Mouse (Mus musculus) embryonic facial prominence, embryonic 15.5 days (tissue): ENCODE results near the gene Fam89b. TPM values are rescaled to one million over a fixed set of nuclear protein-coding genes. Genes with fewer than 3 reads are reported as not detected.
A peak's percentile ranks its signal among the peaks of the same experiment; 100 is the strongest.

Experiments used
- ATAC-seq: fragments of 200-750 bp; cut with Nextera tagmentation; 2 replicates; pipeline ENCODE4 v1.8.0; 2017; ENCODE audit warnings: low read depth, moderate TSS enrichment; ENCODE audit not compliant: insufficient number of reproducible peaks, low FRiP score, low TSS enrichment
- H3K27ac ChIP-seq: fragments of 300-500 bp; sonication (generic); replicated peaks from 2 replicates; pipeline ENCODE4 v1.5.1; 2015; ENCODE audit warnings: mild to moderate bottlenecking, inconsistent platforms
- H3K27me3 ChIP-seq: fragments of 300-500 bp; sonication (generic); 2 replicates; pipeline ENCODE4 v1.6.1; 2015; ENCODE audit warnings: inconsistent platforms
- H3K36me3 ChIP-seq: fragments of 300-500 bp; sonication (generic); 2 replicates; pipeline ENCODE4 v1.6.1; 2015; ENCODE audit warnings: mild to moderate bottlenecking, inconsistent platforms
- H3K4me1 ChIP-seq: fragments of 300-500 bp; sonication (generic); 2 replicates; pipeline ENCODE4 v1.6.1; 2015; ENCODE audit warnings: inconsistent platforms
- H3K4me2 ChIP-seq: fragments of 300-500 bp; sonication (generic); replicated peaks from 2 replicates; pipeline ENCODE4 v1.6.1; 2015; ENCODE audit warnings: mild to moderate bottlenecking, inconsistent platforms
- H3K4me3 ChIP-seq: fragments of 300-500 bp; sonication (generic); replicated peaks from 2 replicates; pipeline ENCODE4 v1.5.1; 2015; ENCODE audit warnings: mild to moderate bottlenecking, inconsistent platforms
- H3K9ac ChIP-seq: fragments of 300-500 bp; sonication (generic); 2 replicates; pipeline ENCODE4 v1.6.1; 2015; ENCODE audit warnings: inconsistent platforms
- H3K9me3 ChIP-seq: fragments of 300-500 bp; sonication (generic); replicated peaks from 2 replicates; pipeline ENCODE4 v1.6.1; 2016; ENCODE audit warnings: inconsistent platforms
- WGBS: fragments of 180-500 bp; shearing (Covaris S2); methylation state at CpG from one replicate; pipeline ENCODE4 v1.1.7; 2015; 5-methylcytosine and 5-hydroxymethylcytosine counted together
- polyA plus RNA-seq: library from polyadenylated mRNA; unstranded; fragments of >200 nt; fragmentation: Nextera tagmentation; extraction: Ambion mirVana; gene quantifications from 2 replicates; pipeline ENCODE4 v1.2.1, GENCODE M21; 2015

Gene Fam89b
- polyA plus RNA-seq, 1 experiment from 2014 or later, result 110 TPM

DNA sequence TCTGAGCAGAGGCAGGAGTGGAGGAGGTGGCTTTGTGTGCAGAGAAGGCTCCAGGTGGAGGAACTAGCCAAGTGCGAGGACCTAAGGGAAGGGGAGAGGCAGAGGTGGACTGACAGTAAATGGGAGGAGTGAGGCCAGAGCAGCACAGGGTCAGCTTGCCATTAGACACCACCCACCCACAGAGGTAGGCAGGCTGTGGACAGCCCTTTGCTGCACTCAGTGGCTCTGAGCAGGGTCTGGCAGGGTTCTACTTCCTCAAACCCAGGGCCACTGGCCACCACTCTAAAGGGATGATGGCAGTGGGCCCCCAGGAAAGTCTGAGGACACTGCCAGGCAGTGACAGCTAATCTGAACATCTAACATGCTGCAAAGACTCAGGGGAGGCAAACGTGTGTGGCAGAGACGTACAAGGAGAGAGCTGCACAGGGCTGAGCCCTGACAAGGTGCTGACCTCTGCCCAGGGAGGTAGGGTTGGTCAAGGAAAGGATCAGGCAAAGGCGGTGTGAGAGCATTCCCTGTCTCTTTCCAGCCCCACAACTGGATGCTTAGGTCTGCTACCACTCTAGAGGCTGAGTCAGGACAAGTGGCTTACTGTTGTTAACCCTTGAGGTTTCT is 5.4 kb downstream of the Fam89b start:
- WGBS, result 64% methylated on average over 4 of the region's 4 CpGs
- ATAC-seq, result no peak

DNA sequence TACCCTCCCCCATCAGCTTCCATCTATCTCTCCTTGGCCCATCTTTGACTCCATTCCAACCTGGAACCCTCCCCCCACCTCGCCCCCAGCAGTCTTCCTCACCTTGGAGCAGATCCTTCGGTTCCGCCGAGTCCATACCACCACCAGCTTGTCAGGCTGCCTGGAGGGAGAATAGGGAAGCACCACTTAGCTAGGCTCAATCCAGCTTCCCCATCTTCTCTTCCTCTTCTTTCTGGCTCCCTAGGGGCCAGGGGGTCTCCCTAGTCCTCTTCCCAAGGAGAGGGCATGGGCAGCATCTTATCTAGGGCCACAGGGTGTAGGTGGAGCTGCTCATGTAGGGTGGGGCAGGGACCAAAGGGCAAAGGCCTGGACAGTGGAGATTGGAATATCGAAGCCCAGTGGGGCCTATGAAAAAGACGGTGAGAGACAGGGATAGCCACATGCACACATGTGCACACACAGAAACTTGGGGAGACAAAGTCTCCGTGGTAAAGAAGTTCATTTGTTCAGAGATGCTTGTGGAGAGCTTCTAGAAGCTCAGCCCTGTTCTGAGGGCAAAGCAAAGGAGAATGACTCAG is 6.5 kb downstream of the Fam89b start:
- Histone ChIP-seq H3K4me1 (peaks cover 42% of the 10 kb centered on the region), H3K36me3 (peaks cover 56% of the 10 kb centered on the region)
- WGBS, result 84% methylated on average over 7 of the region's 7 CpGs

More for the DNA sequence above, 5.4 kb downstream of the Fam89b start:
- peak overlapping the region; percentile 72; the same call in 1 of the 2 replicates for H3K4me3 ChIP-seq
- no peaks in the 10 kb centered on the region for H3K27me3 ChIP-seq
- peak overlapping the region; percentile 96 for H3K4me2 ChIP-seq
- H3K9ac ChIP-seq, result no peak overlapping the region
- no peak overlapping the region for H3K27ac ChIP-seq
- no peaks in the 10 kb centered on the region for H3K9me3 ChIP-seq
- peaks cover 50% of the 10 kb centered on the region for H3K4me1 ChIP-seq
- peaks cover 47% of the 10 kb centered on the region for H3K36me3 ChIP-seq

DNA sequence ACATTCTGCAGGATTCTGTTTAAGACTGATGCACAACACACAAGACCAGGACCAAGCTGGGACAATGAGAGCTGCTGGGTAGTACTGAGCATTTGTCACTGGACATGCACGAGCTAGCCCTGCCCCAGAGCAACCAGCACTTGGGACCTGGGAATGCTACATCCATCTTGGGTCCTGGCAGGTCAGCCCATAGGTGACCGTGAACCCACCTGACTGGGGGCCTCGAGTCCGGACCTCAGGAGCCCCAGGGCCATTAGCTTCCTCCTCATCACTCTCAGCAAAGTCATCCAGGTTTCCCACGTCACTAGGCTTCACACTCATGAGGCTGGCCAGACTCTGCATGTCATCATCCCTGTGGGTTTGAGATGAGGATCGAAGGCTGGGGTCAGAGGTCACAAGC is 8.2 kb downstream of the Fam89b start:
- Histone ChIP-seq H3K4me1 (peaks cover 27% of the 10 kb centered on the region), H3K36me3 (peaks cover 64% of the 10 kb centered on the region), H3K27me3 (no peaks in the 10 kb centered on the region), H3K9ac (no peak overlapping the region), H3K4me3 (no peak overlapping the region), H3K9me3 (no peaks in the 10 kb centered on the region), H3K27ac (no peak overlapping the region), H3K4me2 (no peak overlapping the region)
- 86% methylated on average over 6 of the region's 6 CpGs for WGBS
- no peak for ATAC-seq

More for the DNA sequence above, 6.5 kb downstream of the Fam89b start:
- Histone ChIP-seq H3K9ac (no peak overlapping the region), H3K9me3 (no peaks in the 10 kb centered on the region), H3K27ac (no peak overlapping the region), H3K4me3 (no peak overlapping the region), H3K4me2 (no peak overlapping the region), H3K27me3 (no peaks in the 10 kb centered on the region)
- ATAC-seq, result no peak

DNA sequence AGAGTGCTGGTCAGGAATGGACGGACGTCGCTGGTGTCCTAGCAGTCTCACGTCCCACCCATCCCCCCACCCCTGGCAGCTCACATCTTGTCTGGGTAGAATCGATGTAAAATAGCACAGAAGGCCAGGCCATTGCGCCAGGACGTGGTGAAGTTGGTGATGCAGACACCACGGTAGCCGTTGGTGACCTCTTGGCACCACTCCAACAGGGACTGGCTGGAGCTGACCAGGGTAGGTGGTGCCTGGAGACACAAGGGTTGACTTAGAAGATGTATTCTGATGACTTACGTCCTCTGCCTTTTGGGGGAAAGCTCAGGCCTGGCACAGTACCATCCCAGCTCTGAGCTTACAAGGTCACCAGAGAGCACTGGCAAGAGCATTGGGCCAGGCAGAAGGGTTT is 12.5 kb downstream of the Fam89b start:
- Histone ChIP-seq H3K9me3 (no peaks in the 10 kb centered on the region), H3K27ac (no peak overlapping the region), H3K4me2 (no peak overlapping the region), H3K36me3 (peaks cover 58% of the 10 kb centered on the region), H3K4me1 (peaks cover 22% of the 10 kb centered on the region), H3K4me3 (no peak overlapping the region), H3K9ac (no peak overlapping the region), H3K27me3 (no peaks in the 10 kb centered on the region)
- ATAC-seq, result no peak
- WGBS, result 61% methylated on average over 10 of the region's 10 CpGs

DNA sequence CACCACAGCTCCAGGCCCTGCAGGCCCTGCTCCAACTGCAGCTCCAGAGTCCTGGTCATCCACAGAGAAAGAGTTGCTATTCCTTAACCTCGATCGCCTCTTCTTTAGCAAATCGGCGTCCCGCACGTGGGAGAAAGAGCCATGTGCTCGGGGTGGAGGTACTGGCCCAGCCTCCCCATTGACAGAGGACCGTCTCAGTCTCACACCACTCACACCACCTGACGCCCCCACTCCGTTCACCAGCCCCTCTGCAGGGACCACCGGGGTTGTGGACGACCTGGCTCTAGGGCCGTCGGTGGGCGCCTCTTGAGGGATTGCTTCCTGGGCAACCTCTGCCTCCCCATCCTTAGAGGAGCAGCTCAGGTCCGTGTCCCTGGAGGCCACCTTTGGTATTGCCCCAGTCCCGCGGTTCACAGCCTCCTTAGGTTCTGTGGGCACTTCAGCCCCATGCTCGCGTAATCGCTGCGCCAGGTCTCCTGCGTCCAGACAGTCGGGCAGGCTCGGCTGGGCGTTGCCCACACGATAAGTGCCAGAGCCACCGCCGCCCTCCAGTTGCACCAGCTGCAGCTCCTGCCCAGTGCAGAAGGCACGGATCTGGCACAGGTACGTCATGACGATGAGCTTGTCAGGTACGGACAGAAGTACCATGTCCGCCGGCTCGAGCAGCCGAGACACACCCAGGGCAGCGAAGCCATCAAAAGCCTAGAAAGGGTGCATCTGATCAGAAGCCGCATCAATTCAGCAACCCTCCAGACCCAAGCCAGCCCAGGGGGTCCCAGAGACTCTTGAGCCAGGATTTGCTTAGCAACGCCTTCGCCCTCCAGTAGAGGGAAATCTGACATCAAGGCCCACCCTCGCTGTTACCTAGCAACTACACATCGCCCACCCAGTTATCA is 13.4 kb downstream of the Fam89b start:
- H3K27me3 ChIP-seq, result no peaks in the 10 kb centered on the region
- no peak overlapping the region for H3K4me2 ChIP-seq
- H3K9me3 ChIP-seq, result no peaks in the 10 kb centered on the region
- H3K36me3 ChIP-seq, result peaks cover 56% of the 10 kb centered on the region
- 0 out of 2 replicates have a peak overlapping the region, but pooled peaks have one; percentile 18 for H3K9ac ChIP-seq
- H3K27ac ChIP-seq, result no peak overlapping the region
- ATAC-seq, result no peak
- H3K4me3 ChIP-seq, result no peak overlapping the region
- peaks cover 22% of the 10 kb centered on the region for H3K4me1 ChIP-seq
- WGBS, result 35% methylated on average over 43 of the region's 43 CpGs

DNA sequence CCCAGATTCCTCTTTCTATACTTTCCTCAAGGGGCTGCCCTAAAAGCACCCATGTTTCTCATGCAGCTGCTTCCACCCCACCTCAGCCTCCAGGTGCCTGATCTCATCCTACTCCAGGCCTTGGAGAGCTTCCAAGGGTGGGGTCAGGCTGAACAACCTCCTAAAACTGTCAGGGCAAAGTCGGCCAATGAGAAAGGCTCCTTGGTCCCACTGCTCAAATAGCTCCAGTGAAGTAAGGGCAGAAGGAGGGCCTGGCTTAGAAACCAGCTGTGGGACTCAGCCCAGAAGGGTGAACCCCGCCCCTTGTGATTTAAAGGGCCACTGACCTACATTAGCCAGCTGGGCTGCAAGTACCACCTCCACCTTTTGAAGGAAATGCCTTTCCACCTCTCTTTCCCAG is 15.7 kb downstream of the Fam89b start:
- H3K4me2 ChIP-seq, result no peak overlapping the region; the same call in 1 of the 2 replicates
- peaks cover 22% of the 10 kb centered on the region for H3K4me1 ChIP-seq
- no peaks in the 10 kb centered on the region for H3K9me3 ChIP-seq
- ATAC-seq, result peak; percentile 64; the same call in 1 of the 2 replicates
- no peak overlapping the region for H3K9ac ChIP-seq
- peaks cover 53% of the 10 kb centered on the region for H3K36me3 ChIP-seq
- WGBS, result 18% methylated on average over 2 of the region's 2 CpGs
- peak overlapping the region; percentile 63 for H3K27ac ChIP-seq
- no peak overlapping the region; the same call in 1 of the 2 replicates for H3K4me3 ChIP-seq
- H3K27me3 ChIP-seq, result no peaks in the 10 kb centered on the region

DNA sequence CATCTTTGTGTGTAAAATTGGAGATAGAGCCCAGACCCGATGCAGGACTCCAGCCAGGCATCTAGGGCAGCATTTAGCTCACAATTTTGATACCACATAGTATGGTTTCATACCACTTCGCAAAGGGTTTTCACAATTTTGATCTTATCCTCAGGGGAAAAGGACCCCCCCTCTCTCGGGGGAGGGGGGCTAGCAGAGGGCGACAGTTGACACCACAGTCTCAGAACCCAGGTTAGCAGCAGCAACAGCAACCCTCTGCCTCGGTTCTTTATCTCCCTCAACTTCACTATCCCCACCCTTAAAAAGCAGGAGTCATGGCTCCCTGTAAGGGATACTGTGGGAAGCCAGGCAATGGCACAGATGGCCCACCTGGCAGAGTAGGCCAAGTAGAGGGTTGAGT is 16.2 kb downstream of the Fam89b start:
- Histone ChIP-seq H3K4me3 (no peak overlapping the region), H3K36me3 (peaks cover 53% of the 10 kb centered on the region), H3K9me3 (no peaks in the 10 kb centered on the region), H3K4me1 (peaks cover 22% of the 10 kb centered on the region), H3K9ac (no peak overlapping the region), H3K27ac (peak overlapping the region; percentile 63), H3K27me3 (no peaks in the 10 kb centered on the region), H3K4me2 (no peak overlapping the region; the same call in 1 of the 2 replicates)
- 65% methylated on average over 5 of the region's 5 CpGs for WGBS
- ATAC-seq, result 0 out of 2 replicates have a peak, but pooled peaks have one; percentile 17

DNA sequence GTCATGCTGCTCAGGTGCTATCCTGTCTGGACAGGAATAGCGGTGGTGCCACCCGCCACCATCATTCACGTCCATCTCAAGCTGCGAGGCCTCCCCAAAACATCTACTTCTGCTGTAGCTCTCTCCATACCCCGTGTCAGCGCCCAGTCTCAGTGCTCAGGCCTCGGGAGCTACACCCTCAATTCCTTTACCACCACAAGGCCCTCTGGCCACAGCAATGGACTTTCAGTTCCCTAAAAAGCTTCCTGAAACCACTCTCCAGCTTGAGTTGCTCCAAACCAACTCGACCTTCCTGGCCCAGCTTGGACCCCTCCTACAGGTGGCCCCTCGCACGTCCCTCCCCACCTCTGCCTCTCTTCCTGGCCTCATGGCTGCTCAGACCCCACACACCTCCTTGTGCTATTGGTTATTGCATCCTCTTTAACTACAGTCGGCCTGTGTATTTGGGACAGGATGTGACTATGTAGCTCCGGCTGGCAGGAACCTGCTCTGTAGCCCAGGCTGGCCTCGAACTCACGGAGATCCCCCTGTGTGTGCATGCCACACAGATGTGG is 17.5 kb downstream of the Fam89b start:
- no peak overlapping the region for H3K4me2 ChIP-seq
- 86% methylated on average over 14 of the region's 14 CpGs for WGBS
- H3K4me3 ChIP-seq, result no peak overlapping the region
- H3K9me3 ChIP-seq, result no peaks in the 10 kb centered on the region
- no peak for ATAC-seq
- no peaks in the 10 kb centered on the region for H3K27me3 ChIP-seq
- peaks cover 22% of the 10 kb centered on the region for H3K4me1 ChIP-seq
- H3K27ac ChIP-seq, result no peak overlapping the region
- no peak overlapping the region for H3K9ac ChIP-seq
- H3K36me3 ChIP-seq, result peaks cover 56% of the 10 kb centered on the region

DNA sequence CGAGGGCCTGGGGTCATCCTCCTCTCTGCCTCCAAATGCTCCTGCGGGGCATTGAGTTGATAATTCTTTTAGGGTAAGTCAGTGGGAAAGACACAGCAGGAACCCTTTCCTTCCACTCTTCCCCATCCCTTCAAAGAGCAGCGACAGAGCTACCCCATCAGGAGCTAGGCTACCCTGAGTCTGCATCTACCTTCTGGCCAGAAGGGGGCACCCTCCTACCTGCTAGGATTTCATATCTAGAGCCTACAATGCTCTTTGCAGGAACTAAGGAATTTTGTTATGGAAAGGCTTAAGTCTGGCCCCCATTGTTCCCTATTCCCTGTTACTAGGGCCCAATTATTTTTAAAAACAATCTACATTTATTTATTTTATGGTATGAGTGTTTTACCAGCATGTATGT is 18.2 kb downstream of the Fam89b start:
- Histone ChIP-seq H3K4me2 (no peak overlapping the region), H3K4me3 (no peak overlapping the region), H3K36me3 (peaks cover 58% of the 10 kb centered on the region), H3K4me1 (peaks cover 21% of the 10 kb centered on the region), H3K9me3 (no peaks in the 10 kb centered on the region), H3K27me3 (no peaks in the 10 kb centered on the region), H3K9ac (no peak overlapping the region), H3K27ac (no peak overlapping the region)
- 19% methylated on average over 3 of the region's 3 CpGs for WGBS
- ATAC-seq, result no peak

DNA sequence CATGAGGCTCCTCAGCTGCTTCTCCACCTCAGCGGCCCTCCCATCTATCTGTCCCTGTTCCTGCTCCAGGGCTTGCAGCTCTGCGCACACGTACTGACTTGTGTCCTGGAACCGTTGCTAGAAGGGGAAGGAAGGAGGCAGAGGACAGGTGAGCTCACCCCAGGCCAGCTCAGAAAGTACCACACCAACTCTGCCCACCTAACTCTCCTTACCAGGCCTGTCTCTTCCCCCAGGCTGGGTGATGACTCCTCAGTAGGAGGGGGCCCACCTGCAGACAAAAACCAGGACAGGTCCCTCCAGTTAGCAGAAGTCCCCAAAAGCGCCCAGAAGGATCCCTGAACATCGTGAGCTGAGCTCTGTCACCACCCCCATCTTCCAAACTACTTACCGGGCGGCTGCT is 18.9 kb downstream of the Fam89b start:
- Histone ChIP-seq H3K27ac (no peak overlapping the region), H3K4me3 (no peak overlapping the region), H3K9me3 (no peaks in the 10 kb centered on the region), H3K4me1 (peaks cover 24% of the 10 kb centered on the region), H3K36me3 (peaks cover 61% of the 10 kb centered on the region), H3K9ac (no peak overlapping the region), H3K27me3 (no peaks in the 10 kb centered on the region), H3K4me2 (no peak overlapping the region)
- ATAC-seq, result no peak
- WGBS, result 77% methylated on average over 8 of the region's 8 CpGs

DNA sequence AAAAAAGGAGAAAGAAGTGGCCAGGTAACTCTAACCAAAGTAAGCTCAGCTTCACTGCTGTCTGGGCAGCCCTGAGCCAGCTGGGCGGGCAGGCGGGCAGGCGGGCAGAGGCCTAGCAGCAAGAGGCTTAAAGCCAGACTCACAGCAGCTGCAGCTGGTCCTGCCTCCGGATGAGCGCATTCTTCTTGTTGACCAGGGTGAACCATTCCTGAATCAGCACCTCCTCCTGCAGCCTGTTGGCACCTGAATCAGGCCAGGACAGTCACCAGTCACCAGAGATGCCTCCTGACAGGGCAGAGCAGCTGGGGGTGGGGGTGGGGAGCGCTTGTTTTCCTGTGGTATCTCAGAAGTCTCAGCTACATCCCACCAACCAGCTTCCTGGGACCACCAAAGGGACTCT is 19.4 kb downstream of the Fam89b start:
- H3K36me3 ChIP-seq, result peaks cover 61% of the 10 kb centered on the region
- whole genome bisulfite sequencing, result 91% methylated on average over 6 of the region's 6 CpGs
- no peak for ATAC-seq

More for the DNA sequence above, 19.4 kb downstream of the Fam89b start:
- H3K4me2 ChIP-seq, result no peak overlapping the region
- H3K9ac ChIP-seq, result no peak overlapping the region
- no peaks in the 10 kb centered on the region for H3K9me3 ChIP-seq
- H3K4me1 ChIP-seq, result peaks cover 27% of the 10 kb centered on the region
- no peaks in the 10 kb centered on the region for H3K27me3 ChIP-seq
- H3K27ac ChIP-seq, result no peak overlapping the region
- no peak overlapping the region for H3K4me3 ChIP-seq
